Mouse (Mus musculus) olfactory bulb, adult 2 months (tissue): ENCODE results near the gene Acp5.
"Not testable (repeated sequence)": the region's sequence is repeated elsewhere in the genome, so short reads cannot be mapped to it uniquely, and the experiment has no call there.

Source experiments
- CTCF ChIP-seq: fragments of 200-500 bp; IDR thresholded peaks from 2 replicates; pipeline ENCODE4 v1.5.1; 2012; ENCODE audit warnings: low read depth, mild to moderate bottlenecking, low read length, moderate library complexity; ENCODE audit not compliant: insufficient read depth
- POLR2A ChIP-seq: fragments of 200-500 bp; IDR thresholded peaks from 2 replicates; pipeline ENCODE4 v1.6.1; 2012; ENCODE audit warnings: mild to moderate bottlenecking, low read depth, low read length, moderate library complexity; ENCODE audit not compliant: insufficient read depth

- not testable (repeated sequence) for TF ChIP-seq CTCF, POLR2A
These were observed 14.8 kb upstream of the Acp5 start for GRCm38 (mm10) chr9:22150249-22150693.
